Mouse (Mus musculus) limb, embryonic 14.5 days (tissue): ENCODE results near the gene G0s2. TPM values are rescaled to one million over a fixed set of nuclear protein-coding genes. Genes with fewer than 3 reads are reported as not detected.

Experiments
- ATAC-seq: fragments of 200-750 bp; cut with Nextera tagmentation; 2 replicates; pipeline ENCODE4 v1.8.0; 2017; ENCODE audit warnings: low read depth, moderate number of reproducible peaks, moderate TSS enrichment; ENCODE audit not compliant: low FRiP score
- DNase-seq: peaks from one replicate; pipeline ENCODE4 v3.0.0-alpha.2; 2015; ENCODE audit warnings: low spot score
- H3K27ac ChIP-seq: fragments of 300-500 bp; sonication (generic); replicated peaks from 2 replicates; pipeline ENCODE4 v1.5.1; 2014; ENCODE audit warnings: low read depth, mild to moderate bottlenecking, low read length, moderate library complexity, mixed read lengths
- H3K27me3 ChIP-seq: fragments of 300-500 bp; sonication (generic); 2 replicates; pipeline ENCODE4 v1.6.1; 2014; ENCODE audit warnings: low read length, mixed read lengths; ENCODE audit not compliant: control insufficient read depth, insufficient read depth
- H3K36me3 ChIP-seq: fragments of 300-500 bp; sonication (generic); 2 replicates; pipeline ENCODE4 v1.6.1; 2014; ENCODE audit warnings: mild to moderate bottlenecking, low read length, moderate library complexity, mixed read lengths; ENCODE audit not compliant: control insufficient read depth, insufficient read depth
- H3K4me1 ChIP-seq: fragments of 300-500 bp; sonication (generic); 2 replicates; pipeline ENCODE4 v1.6.1; 2014; ENCODE audit warnings: antibody characterized with exemption, low read length, mixed read lengths; ENCODE audit not compliant: control insufficient read depth, insufficient read depth
- H3K4me2 ChIP-seq: fragments of 300-500 bp; sonication (generic); replicated peaks from 2 replicates; pipeline ENCODE4 v1.6.1; 2014; ENCODE audit warnings: low read depth, mild to moderate bottlenecking, low read length, moderate library complexity; ENCODE audit not compliant: severe bottlenecking
- H3K4me3 ChIP-seq: fragments of 300-500 bp; sonication (generic); replicated peaks from 2 replicates; pipeline ENCODE4 v1.5.1; 2014; ENCODE audit warnings: low read length
- H3K9ac ChIP-seq: fragments of 300-500 bp; sonication (generic); 2 replicates; pipeline ENCODE4 v1.6.1; 2014; ENCODE audit warnings: mild to moderate bottlenecking, low read depth, low read length, moderate library complexity; ENCODE audit not compliant: severe bottlenecking
- H3K9me3 ChIP-seq: fragments of 300-500 bp; sonication (generic); 2 replicates; pipeline ENCODE4 v1.6.1; 2016; ENCODE audit warnings: low read length; ENCODE audit not compliant: control insufficient read depth
- POLR2A ChIP-seq: fragments of 200-500 bp; IDR thresholded peaks from 2 replicates; pipeline ENCODE4 v1.8.0; 2012; ENCODE audit warnings: inconsistent platforms, mild to moderate bottlenecking, moderate library complexity, borderline replicate concordance; ENCODE audit not compliant: insufficient read depth, insufficient read length; ENCODE audit errors: extremely low read depth
- WGBS: fragments of 180-500 bp; shearing (Covaris S2); extraction: QIAGEN DNeasy Blood & Tissue Kit; methylation state at CpG from one replicate; pipeline ENCODE4 v1.1.7; 2014; 5-methylcytosine and 5-hydroxymethylcytosine counted together
- polyA plus RNA-seq, 2 experiments: library from polyadenylated mRNA; depleted of rRNA in 1 of 2; stranded (reverse) in 1 of 2; unstranded in 1 of 2; fragments of >200 nt; fragmentation: Nextera tagmentation in 1 of 2; extraction: Ambion mirVana in 1 of 2; gene quantifications; 2 replicates each; pipeline versions ENCODE4 v1.2.1 to v1.2.3; 2012 to 2014

Gene G0s2
- polyA plus RNA-seq, 2 experiments = 31.7 to 44.7 TPM

GRCm38 (mm10) chr1:193305386-193305785 lies 32.4 kb upstream of the G0s2 start:
- WGBS = 34% methylated on average over 7 of the region's 7 CpGs
- Histone ChIP-seq H3K36me3 (no peaks in the 10 kb centered on the region), H3K4me2 (no peak overlapping the region), H3K9ac (no peak overlapping the region), H3K4me1 (0 out of 2 replicates have a peak, but pooled peaks cover 2% of the 10 kb centered on the region), H3K9me3 (no peaks in the 10 kb centered on the region), H3K4me3 (no peak overlapping the region), H3K27ac (no peak overlapping the region), H3K27me3 (no peaks in the 10 kb centered on the region)
- DNase-seq = peak; percentile 15
- no peak for ATAC-seq
- no peak for TF ChIP-seq POLR2A

DNA sequence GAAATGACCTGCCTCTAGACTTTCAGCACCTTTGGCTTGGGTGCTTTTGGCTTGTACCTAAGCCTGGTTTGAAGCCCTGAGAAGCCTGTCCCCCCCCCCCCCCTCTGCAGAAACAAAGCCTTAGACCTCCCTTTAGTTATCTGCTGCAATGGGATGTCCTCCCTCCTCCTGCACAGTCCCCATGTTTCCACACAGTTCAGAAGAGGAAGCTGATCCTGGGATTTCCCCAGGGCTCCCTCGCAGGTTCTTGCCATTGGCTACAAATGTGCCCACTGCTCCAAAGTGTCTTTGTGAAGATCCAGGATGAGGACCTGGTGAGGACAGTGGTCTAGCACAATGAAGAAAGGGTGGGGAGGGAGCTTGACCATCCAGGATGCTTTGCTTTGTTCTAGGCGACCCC lies 30.1 kb upstream of the G0s2 start:
- no peak for ATAC-seq
- Histone ChIP-seq H3K4me3 (no peak overlapping the region), H3K27ac (no peak overlapping the region), H3K4me1 (0 out of 2 replicates have a peak, but pooled peaks cover 2% of the 10 kb centered on the region), H3K9me3 (no peaks in the 10 kb centered on the region), H3K4me2 (no peak overlapping the region), H3K36me3 (no peaks in the 10 kb centered on the region), H3K9ac (no peak overlapping the region), H3K27me3 (no peaks in the 10 kb centered on the region)
- TF ChIP-seq POLR2A = no peak
- WGBS = 63% methylated on average over 2 of the region's 2 CpGs
- no peak for DNase-seq

- H3K4me1 ChIP-seq = 0 out of 2 replicates have a peak, but pooled peaks cover 2% of the 10 kb centered on the region
- H3K4me3 ChIP-seq = no peak overlapping the region
- no peaks in the 10 kb centered on the region for H3K27me3 ChIP-seq
- no peak overlapping the region for H3K9ac ChIP-seq
- ATAC-seq (no peak), DNase-seq (no peak)
- 59% methylated on average over 8 of the region's 8 CpGs for WGBS
- no peaks in the 10 kb centered on the region for H3K36me3 ChIP-seq
- TF ChIP-seq POLR2A = no peak
- H3K4me2 ChIP-seq = 0 out of 2 replicates have a peak overlapping the region, but pooled peaks have one; percentile 8
- H3K9me3 ChIP-seq = no peaks in the 10 kb centered on the region
- H3K27ac ChIP-seq = no peak overlapping the region
Measured at GRCm38 (mm10) chr1:193302093-193302405, 29.0 kb upstream of the G0s2 start.

- no peak for TF ChIP-seq POLR2A
- 51% methylated on average over 6 of the region's 6 CpGs for WGBS
- peak; percentile 19; the same call in 1 of the 2 replicates for ATAC-seq
- H3K36me3 ChIP-seq = no peaks in the 10 kb centered on the region
- no peak for DNase-seq
- H3K4me2 ChIP-seq = 0 out of 2 replicates have a peak overlapping the region, but pooled peaks have one; percentile 8
- no peaks in the 10 kb centered on the region for H3K27me3 ChIP-seq
- no peak overlapping the region for H3K27ac ChIP-seq
- H3K4me3 ChIP-seq = no peak overlapping the region
- 0 out of 2 replicates have a peak, but pooled peaks cover 2% of the 10 kb centered on the region for H3K4me1 ChIP-seq
- no peaks in the 10 kb centered on the region for H3K9me3 ChIP-seq
- H3K9ac ChIP-seq = no peak overlapping the region
Measured at GRCm38 (mm10) chr1:193301216-193302092, 28.4 kb upstream of the G0s2 start.

DNA sequence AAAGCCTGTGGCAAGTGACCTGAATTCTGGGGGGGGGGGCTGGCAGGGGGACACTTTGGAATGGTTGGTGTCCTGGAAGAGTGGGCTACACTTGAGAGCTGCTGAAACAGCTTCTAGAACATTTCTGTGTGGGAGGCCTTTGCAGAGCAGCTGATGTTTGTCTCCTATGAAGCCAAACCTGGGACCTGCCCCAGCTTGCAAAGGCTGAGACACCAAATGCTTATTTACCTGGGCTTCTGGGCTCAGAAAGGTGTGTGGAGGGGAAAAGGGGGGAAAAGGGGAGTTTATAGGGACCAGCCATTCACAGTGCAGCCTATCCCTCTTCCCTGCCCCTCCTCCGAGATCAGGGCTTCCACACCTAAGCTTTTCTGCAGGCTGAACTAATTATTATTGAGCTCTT lies 27.0 kb upstream of the G0s2 start:
- Histone ChIP-seq H3K9me3 (no peaks in the 10 kb centered on the region), H3K4me2 (no peak overlapping the region), H3K4me1 (0 out of 2 replicates have a peak, but pooled peaks cover 2% of the 10 kb centered on the region), H3K27me3 (no peaks in the 10 kb centered on the region), H3K27ac (no peak overlapping the region), H3K4me3 (no peak overlapping the region), H3K36me3 (no peaks in the 10 kb centered on the region), H3K9ac (no peak overlapping the region)
- no peak for TF ChIP-seq POLR2A
- no peak for ATAC-seq
- DNase-seq = no peak
- 22% methylated on average over 1 of the region's 1 CpGs for WGBS
